Mouse (Mus musculus) brain, adult 2 months (tissue): Measurements from ENCODE around the gene Btbd3.

ENCODE experiments used
- DNase-seq: peaks from one replicate; pipeline ENCODE4 v3.0.0; 2011; ENCODE audit warnings: low read depth, low spot score

Btbd3 gene

DNA sequence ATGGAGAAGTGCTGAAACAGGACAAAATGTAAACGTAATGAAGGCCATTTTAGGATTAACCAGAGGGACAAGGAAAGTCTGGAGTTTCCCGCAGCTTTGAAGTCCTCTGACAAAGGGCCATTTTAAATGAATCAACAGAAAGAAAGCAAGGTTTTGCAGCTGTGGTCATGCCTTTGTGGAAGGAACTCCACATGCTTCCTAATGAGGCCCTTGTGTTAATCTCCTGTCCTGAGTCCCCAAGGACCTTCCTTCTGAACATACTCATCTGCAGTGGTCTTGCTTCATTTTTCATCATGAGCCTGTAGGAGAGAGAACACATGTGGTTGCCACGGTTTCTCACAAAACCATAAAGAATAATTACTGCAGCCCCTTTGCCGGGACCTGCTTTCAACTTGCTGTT lies 275.6 kb downstream of the Btbd3 start:
- DNase-seq = no peak

DNA sequence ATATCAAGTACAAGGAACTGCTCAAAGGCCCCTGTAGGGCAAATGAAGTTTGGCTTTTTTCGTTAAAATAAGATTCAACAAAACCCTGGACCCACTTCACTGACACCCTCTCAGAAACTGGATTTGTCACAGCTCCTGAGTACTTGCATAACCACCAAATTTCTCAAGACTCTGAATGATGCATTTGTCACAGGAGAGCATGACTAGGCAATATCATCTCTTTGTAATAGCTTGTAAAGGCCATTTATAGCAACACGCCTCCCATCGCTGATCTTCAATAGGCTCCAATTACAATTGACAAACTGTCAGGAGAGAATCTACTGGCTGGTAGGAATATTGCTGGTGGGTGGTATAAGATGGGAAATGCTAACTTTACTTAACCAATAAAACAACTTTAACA lies 283.3 kb downstream of the Btbd3 start:
- DNase-seq = peak; percentile 20

DNA sequence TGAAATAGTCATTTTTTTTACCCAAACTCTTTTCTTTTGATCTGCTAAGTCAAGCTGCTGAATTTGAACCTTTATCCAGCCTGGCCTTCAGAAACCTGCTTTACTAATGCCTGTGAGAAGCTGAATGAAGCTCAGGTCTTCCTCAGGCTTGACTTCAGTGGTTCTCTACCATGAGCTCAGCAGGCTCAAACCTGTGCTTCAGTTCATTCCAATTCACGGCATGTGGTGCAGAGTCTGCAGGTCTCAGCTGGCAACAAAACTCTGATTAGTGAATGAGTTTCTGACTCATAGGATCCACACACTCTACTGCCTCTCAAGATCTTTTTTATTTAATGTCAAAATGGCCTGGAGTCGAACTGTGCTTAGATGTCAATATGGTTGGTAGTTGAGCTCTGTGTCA lies 292.6 kb downstream of the Btbd3 start:
- DNase-seq = peak; percentile 86

DNA sequence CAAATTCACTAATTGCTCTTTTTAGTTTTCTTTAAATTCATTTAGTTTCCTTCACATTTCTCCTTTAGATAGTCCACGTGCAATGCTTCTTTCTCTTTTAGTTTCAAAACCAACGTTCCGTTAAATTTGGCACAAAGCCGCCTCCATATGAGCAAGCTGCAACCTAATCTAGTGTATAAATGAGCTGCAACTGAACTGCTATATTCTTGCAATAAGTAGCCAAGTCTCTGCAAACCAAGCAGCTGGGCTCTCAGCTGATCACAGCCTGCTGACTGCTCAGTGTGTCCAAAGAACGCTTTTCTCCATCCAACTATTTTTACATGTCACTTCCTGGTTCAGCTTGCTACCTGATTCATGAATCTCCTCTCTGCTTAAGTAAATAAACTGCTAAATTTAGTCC lies 295.2 kb downstream of the Btbd3 start:
- DNase-seq = peak; percentile 94

DNA sequence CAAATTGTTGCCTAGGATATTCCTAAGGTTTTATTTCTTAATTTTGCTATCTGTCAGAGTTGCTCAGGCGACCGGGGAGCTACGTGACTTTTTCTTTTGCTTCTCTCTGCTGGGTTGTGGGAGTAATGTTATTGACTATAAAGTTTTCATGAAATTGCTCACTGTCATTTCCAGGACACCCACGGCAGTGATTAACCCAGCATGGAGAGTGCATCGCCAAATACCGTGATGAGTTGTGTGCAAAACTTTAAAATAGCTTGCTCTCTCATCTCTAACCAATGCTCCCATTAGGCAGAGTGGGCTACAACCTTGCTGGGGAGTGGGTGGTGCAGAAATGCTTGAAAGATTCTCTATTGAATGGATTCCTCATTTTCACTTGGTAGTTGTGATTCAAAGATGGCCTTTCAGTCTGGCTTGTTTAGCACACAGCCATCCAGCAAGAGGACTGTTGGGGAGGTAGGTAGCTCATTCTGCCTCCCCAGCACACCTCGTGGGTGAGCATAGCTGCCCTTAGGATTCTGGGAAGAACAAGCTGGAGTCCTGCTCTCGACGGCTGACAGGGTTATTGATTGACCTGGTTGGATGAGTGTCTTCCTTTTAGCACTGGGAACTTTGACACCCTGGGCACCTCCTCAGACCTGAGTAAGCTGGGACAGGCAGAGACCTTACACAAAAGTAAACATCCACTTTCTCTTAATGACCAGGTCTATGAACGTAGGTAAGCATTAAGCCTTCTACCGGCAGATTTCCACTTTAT lies 298.9 kb downstream of the Btbd3 start:
- DNase-seq = peak; percentile 70

DNA sequence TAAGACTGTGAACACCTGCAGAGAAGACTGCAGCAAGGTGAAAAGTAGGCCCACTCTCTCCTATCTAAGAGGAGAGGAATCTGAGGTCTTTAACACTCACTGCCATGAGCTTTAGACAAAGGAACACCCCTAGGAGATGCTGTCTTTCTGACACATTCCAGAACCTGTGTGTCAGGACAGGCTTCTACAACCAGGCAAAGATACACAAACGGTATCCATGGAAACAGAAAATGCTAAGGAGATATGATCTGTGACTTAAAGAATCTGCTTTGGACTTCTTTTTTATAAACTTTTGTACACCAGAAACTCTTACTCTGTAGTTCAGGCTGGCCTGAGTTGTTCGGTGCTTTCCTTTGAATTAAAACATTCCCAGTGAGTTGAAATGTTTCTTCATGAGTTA lies 329.6 kb downstream of the Btbd3 start:
- no peak for DNase-seq

DNA sequence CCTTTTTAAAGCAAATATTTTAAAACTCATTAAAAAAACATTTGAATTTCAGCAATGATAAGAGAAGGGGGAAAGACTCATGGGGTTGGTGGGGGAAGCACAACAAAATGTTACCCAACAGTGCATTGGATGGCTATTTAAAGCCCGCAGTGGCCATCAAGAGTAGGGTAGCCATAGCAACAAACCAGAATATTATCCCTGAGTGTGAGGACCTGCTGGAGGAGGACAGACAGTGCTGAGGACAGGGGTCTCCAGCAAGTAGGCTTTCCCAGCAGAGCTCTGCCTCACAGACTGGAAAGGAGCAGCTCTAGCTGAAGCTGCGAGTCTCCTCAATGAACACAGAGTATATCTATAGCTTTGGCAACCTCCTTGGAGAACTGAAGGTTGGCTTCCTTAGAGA lies 331.0 kb downstream of the Btbd3 start:
- DNase-seq = no peak

DNA sequence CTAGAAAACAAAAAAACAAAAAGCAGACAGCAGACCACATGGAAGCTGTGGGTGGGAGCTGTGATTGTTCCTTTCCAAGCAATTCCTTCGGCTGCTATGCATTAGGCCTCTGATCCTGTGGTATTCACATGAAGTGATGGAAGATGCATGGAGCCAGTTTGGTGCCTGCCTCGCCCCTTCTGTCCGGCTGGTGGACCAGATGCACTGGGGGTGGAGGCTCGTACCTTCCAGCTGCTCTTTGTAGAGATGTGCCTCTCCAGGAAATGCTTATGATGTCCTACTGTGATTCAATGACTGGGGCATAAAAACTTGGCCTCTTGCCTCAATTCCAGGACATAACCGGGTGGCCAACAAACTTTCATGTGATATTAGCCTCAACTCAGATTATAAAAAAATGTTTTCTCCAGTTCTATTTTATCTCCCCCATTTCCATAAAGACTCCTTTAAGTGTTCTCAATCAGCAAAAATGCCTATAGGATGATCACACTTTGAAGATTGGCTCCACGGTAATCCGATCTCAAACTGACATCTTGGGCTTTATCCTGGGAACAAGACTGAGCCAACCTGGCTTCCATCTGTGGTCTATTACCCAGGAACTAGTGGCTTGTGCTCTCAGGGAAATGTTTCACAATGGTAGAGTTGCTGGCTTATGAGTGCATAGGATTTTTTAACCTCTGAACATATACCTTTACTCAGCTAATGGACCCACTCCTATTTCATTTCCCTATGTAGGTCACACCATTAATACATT lies 331.6 kb downstream of the Btbd3 start:
- DNase-seq = peak; percentile 74

DNA sequence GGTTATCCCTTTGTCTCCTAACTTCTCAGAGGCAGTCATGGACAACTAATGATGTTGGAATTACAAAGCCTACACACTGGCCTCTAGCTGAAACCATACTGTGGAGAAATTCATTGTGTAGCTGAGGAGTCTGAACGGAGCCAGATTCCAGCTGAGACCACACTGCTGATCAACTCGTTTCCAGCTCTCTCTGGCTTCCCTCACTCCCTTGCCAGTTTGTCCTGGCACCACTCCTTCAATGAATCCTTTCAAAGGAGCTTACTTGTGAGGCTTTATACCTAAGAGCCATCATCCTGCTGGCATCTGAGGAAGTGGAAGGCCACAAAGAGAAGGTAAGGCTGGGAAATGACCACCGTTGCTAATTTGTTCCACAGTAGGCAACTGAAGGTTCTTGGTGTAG lies 332.7 kb downstream of the Btbd3 start:
- DNase-seq = peak; percentile 97

DNA sequence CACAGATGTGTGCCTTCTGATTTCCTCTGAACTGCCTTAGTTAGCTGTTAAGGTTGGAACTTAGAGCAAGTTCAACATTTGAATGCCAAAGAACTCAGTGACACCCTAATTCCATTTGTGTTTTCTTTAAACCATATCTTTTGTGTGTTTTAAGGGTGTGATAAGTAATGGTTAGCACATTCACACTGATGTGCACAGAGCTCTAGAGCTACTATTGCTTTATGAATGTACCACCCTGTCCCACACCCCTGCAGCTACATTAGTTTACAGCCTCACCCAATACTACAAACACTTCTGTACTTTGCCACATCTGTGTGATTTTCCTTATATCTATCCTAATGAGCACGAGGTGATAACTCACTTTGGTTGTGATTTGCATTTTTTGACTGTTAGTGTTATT lies 333.9 kb downstream of the Btbd3 start:
- DNase-seq = no peak

DNA sequence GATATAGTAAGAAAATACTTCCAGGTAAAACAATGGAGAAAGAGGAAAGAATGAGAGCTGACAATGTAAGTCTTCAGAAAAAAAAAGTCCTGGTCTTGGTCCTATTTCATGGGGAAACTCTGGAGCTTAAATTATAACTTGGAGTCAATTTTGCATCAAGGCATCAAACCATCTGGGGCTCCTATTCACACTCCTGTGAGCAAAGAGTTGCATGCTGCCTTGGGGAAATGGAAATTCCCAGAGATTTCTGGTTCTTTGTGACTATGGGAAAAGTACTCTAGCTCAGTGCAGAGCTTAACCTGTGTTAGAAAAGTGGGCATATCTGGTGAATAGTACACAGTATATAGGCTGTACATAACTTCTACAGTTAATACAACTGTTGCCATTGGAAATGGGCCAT lies 356.0 kb downstream of the Btbd3 start:
- peak; percentile 73 for DNase-seq

DNA sequence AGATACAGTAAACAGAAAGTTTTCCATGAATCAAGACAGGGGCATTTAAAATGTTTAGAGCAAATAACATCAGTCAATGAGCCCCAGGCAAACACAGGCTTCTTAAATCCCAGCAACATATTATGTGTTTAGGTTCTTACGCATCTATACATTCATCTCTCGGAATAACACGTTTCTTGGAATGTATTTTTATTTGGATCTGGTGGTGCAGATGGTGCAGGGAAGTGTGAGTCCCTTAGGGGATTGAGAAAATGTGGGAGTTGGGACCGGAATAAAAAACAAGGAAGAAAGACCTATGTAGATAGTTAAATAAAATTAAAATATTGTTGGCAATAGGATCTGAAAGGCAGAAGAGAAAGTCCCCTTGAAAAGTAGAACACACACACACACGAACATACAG lies 361.1 kb downstream of the Btbd3 start:
- peak; percentile 73 for DNase-seq
